Mouse (Mus musculus): ENCODE results near the gene Gapdhs.
"Not testable (repeated sequence)": the region's sequence is repeated elsewhere in the genome, so short reads cannot be mapped to it uniquely, and the experiment has no call there.

The Gapdhs gene

GRCm38 (mm10) chr7:30743617-30744016 lies at the start of gene Gapdhs:
Gene Gapdhs, minus strand, starts transcription at chr7:30743681.
- DNase-seq = not testable (repeated sequence)

- no peak for DNase-seq
Measured at GRCm38 (mm10) chr7:30791921-30792320, 48.4 kb upstream of the Gapdhs start.

GRCm38 (mm10) chr7:30790141-30790540 lies 46.7 kb upstream of the Gapdhs start:
- no peak for DNase-seq

GRCm38 (mm10) chr7:30787377-30788022 lies 44.0 kb upstream of the Gapdhs start, which contains the start of gene Krtdap:
Gene Krtdap, plus strand, starts transcription at chr7:30787896.
- DNase-seq = no peak

- DNase-seq = no peak
Measured at GRCm38 (mm10) chr7:30785721-30786546, 42.5 kb upstream of the Gapdhs start.

GRCm38 (mm10) chr7:30785154-30785553 lies 41.7 kb upstream of the Gapdhs start:
- DNase-seq = no peak

- DNase-seq = no peak
Measured at GRCm38 (mm10) chr7:30782658-30783057, 39.2 kb upstream of the Gapdhs start.

- DNase-seq = peak; percentile 19 to 21
Measured at GRCm38 (mm10) chr7:30781792-30782191, 38.3 kb upstream of the Gapdhs start.

- DNase-seq = no peak
Measured at GRCm38 (mm10) chr7:30777911-30778310, 34.4 kb upstream of the Gapdhs start.

- no peak for DNase-seq
Measured at GRCm38 (mm10) chr7:30777081-30777579, 33.6 kb upstream of the Gapdhs start.

GRCm38 (mm10) chr7:30776104-30776503 lies 32.6 kb upstream of the Gapdhs start:
- no peak for DNase-seq

- no peak for DNase-seq
Measured at GRCm38 (mm10) chr7:30769236-30769635, 25.8 kb upstream of the Gapdhs start.

GRCm38 (mm10) chr7:30766408-30766807 lies 22.9 kb upstream of the Gapdhs start:
- no peak for DNase-seq

GRCm38 (mm10) chr7:30765173-30765572 lies 21.7 kb upstream of the Gapdhs start:
- DNase-seq = no peak

- DNase-seq = no peak
Measured at GRCm38 (mm10) chr7:30763456-30763855, 20.0 kb upstream of the Gapdhs start, which contains the start of gene Dmkn. Gene Dmkn, plus strand, starts transcription at chr7:30763756.

GRCm38 (mm10) chr7:30761769-30762352 lies 18.4 kb upstream of the Gapdhs start:
- no peak for DNase-seq

- no peak for DNase-seq
Measured at GRCm38 (mm10) chr7:30758853-30759252, 15.4 kb upstream of the Gapdhs start.

- DNase-seq = no peak
Measured at GRCm38 (mm10) chr7:30757001-30757400, 13.5 kb upstream of the Gapdhs start.

- DNase-seq = no peak
Measured at GRCm38 (mm10) chr7:30751086-30751669, 7.7 kb upstream of the Gapdhs start, which contains the start of gene Sbsn. Gene Sbsn, plus strand, starts transcription at chr7:30751471.

- no peak for DNase-seq
Measured at GRCm38 (mm10) chr7:30749824-30750606, 6.5 kb upstream of the Gapdhs start.

GRCm38 (mm10) chr7:30747525-30748204 lies 4.2 kb upstream of the Gapdhs start:
- DNase-seq = no peak

All from thymus, postnatal 36 days (tissue).